Mouse (Mus musculus): ENCODE measurements around the gene Vmn1r235. TPM values are rescaled to one million over a fixed set of nuclear protein-coding genes. Genes with fewer than 3 reads are reported as not detected.

Gene Vmn1r235
- total and polyA plus RNA-seq, 3 experiments = not detected

DNA sequence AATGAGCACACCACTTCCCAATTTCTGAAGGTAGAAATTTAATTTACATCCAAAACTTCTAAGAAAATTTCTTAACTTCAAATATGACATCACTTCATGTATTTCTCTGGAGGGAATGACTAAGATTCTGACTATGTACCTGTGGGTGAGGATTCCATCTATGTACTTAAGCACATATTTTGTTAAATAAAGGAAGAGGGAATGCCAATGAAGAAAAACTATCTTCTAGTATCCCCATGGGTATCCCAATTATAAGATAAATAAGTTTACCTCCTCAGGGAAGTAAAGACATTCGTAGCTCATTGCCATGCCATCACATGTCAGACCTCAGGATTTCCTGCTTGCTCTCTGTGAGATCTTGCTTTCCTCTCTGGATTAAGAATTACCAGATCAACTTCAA is 30.4 kb upstream of the Vmn1r235 start, which contains the start of gene Vmn1r234:
TSS of gene Vmn1r234 (plus strand) at position 301 of the 400 bp plus-strand sequence.
- H3K9me3 ChIP-seq (replicated peaks; ENCODE audit: low read length) = no peaks in the 10 kb centered on the region
- in situ Hi-C loops (cut with MboI; ENCODE audit: low pct_ligation_motif_present, low pct_unique_long_range_greater_than_20kb, low sequenced_read_pairs) = no loop called here

GRCm38 (mm10) chr17:21231654-21232053 is 24.6 kb upstream of the Vmn1r235 start:
- H3K4me2 ChIP-seq (ENCODE audit: insufficient read depth, low read depth, poor library complexity, severe bottlenecking) = no peak overlapping the region
- H3K9ac ChIP-seq (ENCODE audit: insufficient read depth, low read depth) = no peak overlapping the region
- H3K4me3 ChIP-seq (replicated peaks in 1 of 3; ENCODE audit: low read depth in 2 of 3, low read length in 2 of 3, poor library complexity in 1 of 3) = no peak overlapping the region
- H3K4me1 ChIP-seq (ENCODE audit: control insufficient read depth in 1 of 2, insufficient read depth in 2 of 2) = no peaks in the 10 kb centered on the region
- peak; percentile 66 for DNase-seq (ENCODE audit: extremely low read depth)
- H3K27me3 ChIP-seq (replicated peaks) = peaks cover 12% of the 10 kb centered on the region
- H3K9me3 ChIP-seq (replicated peaks; ENCODE audit: low read length) = peaks cover 4% of the 10 kb centered on the region
- no peaks in the 10 kb centered on the region for H3K36me3 ChIP-seq (replicated peaks in 1 of 2; ENCODE audit: control insufficient read depth in 1 of 2, insufficient read depth in 1 of 2, low read length in 1 of 2)
- H3K79me2 ChIP-seq (replicated peaks; ENCODE audit: control insufficient read depth, extremely low read depth, insufficient read depth, poor library complexity, severe bottlenecking) = no peaks in the 10 kb centered on the region
- no peak overlapping the region for H3K27ac ChIP-seq (ENCODE audit: insufficient read depth, low read depth)
- dilution Hi-C loops (cut with MboI; ENCODE audit: extremely low pct_ligation_motif_present, extremely low pct_unique_long_range_greater_than_20kb, low sequenced_read_pairs) (no loop called here), in situ Hi-C loops (cut with MboI; ENCODE audit: low pct_ligation_motif_present, low pct_unique_long_range_greater_than_20kb, low sequenced_read_pairs) (no loop called here)
- no peak for TF ChIP-seq ZMIZ1 (IDR thresholded peaks at IDR 0.05; ENCODE audit: low read depth, low read length)
- no peak for TF ChIP-seq JUND (conservative IDR thresholded peaks at IDR 0.05; ENCODE audit: low read depth, low read length)
- TF ChIP-seq RAD21 (IDR thresholded peaks at IDR 0.05; ENCODE audit: low read depth, low read length) = peak; percentile 78
- TF ChIP-seq EP300 (IDR thresholded peaks at IDR 0.05; ENCODE audit: low read length) = no peak
- no peak for TF ChIP-seq TBP (conservative IDR thresholded peaks at IDR 0.05; ENCODE audit: low read depth, low read length)
- no peak for TF ChIP-seq PAX5 (IDR thresholded peaks at IDR 0.05; ENCODE audit: low read length)
- TF ChIP-seq MEF2A (IDR thresholded peaks at IDR 0.05; ENCODE audit: borderline replicate concordance, low read depth, low read length) = no peak
- no peak for TF ChIP-seq UBTF (IDR thresholded peaks at IDR 0.05; ENCODE audit: low read depth, low read length)
- TF ChIP-seq E2F4 (IDR thresholded peaks at IDR 0.05; ENCODE audit: insufficient replicate concordance, low read depth, low read length) = peak; percentile 37; the same call in 1 of the 2 replicates
- TF ChIP-seq POLR2A (IDR thresholded peaks at IDR 0.05; ENCODE audit: low read depth, low read length) = no peak
- peak; percentile 37; the same call in 1 of the 2 replicates for TF ChIP-seq MYC (IDR thresholded peaks at IDR 0.05; ENCODE audit: low read depth, low read length)
- TF ChIP-seq IRF4 (IDR thresholded peaks at IDR 0.05; ENCODE audit: low read depth, low read length) = 0 out of 2 replicates have a peak, but pooled peaks have one; percentile 8
- TF ChIP-seq USF2 (conservative IDR thresholded peaks at IDR 0.05; ENCODE audit: low read depth, low read length) = no peak
- TF ChIP-seq CHD2 (IDR thresholded peaks at IDR 0.05; ENCODE audit: low read length) = no peak
- TF ChIP-seq MAX (IDR thresholded peaks at IDR 0.05; ENCODE audit: low read length) = peak; percentile 44; the same call in 1 of the 2 replicates
- no peak for TF ChIP-seq RCOR1 (conservative IDR thresholded peaks at IDR 0.05; ENCODE audit: low read depth, low read length)
- no peak for TF ChIP-seq POLR2AphosphoS2 (IDR thresholded peaks at IDR 0.05; ENCODE audit: low read depth, low read length)
- no peak for TF ChIP-seq MAFK (IDR thresholded peaks at IDR 0.05; ENCODE audit: insufficient replicate concordance, low read length)
- TF ChIP-seq CTCF (conservative IDR thresholded peaks at IDR 0.05 in 1 of 2, IDR thresholded peaks at IDR 0.05 in 1 of 2; ENCODE audit: low read depth in 2 of 2, low read length in 2 of 2) = peak; percentile 69 to 77; a peak in 3 of 4 replicates
- no peak for TF ChIP-seq ZKSCAN1 (IDR thresholded peaks at IDR 0.05; ENCODE audit: borderline replicate concordance, low read depth, low read length)
- no peak for TF ChIP-seq BHLHE40 (IDR thresholded peaks at IDR 0.05; ENCODE audit: low read depth, low read length)
- no peak for TF ChIP-seq NRF1 (IDR thresholded peaks at IDR 0.05; ENCODE audit: low read depth, low read length)
- TF ChIP-seq SIN3A (IDR thresholded peaks at IDR 0.05; ENCODE audit: low read length) = no peak
- TF ChIP-seq ELF1 (IDR thresholded peaks at IDR 0.05; ENCODE audit: low read depth, low read length) = peak; percentile 22; the same call in 1 of the 2 replicates
- no peak for TF ChIP-seq JUN (IDR thresholded peaks at IDR 0.05; ENCODE audit: insufficient read depth, low read depth, low read length)
- no peak for TF ChIP-seq USF1 (IDR thresholded peaks at IDR 0.05; ENCODE audit: low read depth, low read length)
- TF ChIP-seq ZNF384 (IDR thresholded peaks at IDR 0.05; ENCODE audit: low read depth, low read length) = no peak
- no peak for TF ChIP-seq MXI1 (IDR thresholded peaks at IDR 0.05; ENCODE audit: low read depth, low read length)

More for the DNA sequence above, 30.4 kb upstream of the Vmn1r235 start, which contains the start of gene Vmn1r234:
- no peaks in the 10 kb centered on the region for H3K4me1 ChIP-seq (ENCODE audit: control insufficient read depth in 1 of 2, insufficient read depth in 2 of 2)
- H3K4me2 ChIP-seq (ENCODE audit: insufficient read depth, low read depth, poor library complexity, severe bottlenecking) = no peak within 1 kb of the TSS
- no peak within 1 kb of the TSS for H3K9ac ChIP-seq (ENCODE audit: insufficient read depth, low read depth)
- no peak for DNase-seq (ENCODE audit: extremely low read depth)
- peaks cover 15% of the 10 kb centered on the region for H3K27me3 ChIP-seq (replicated peaks)
- TF ChIP-seq ZC3H11A (IDR thresholded peaks at IDR 0.05; ENCODE audit: low read depth, low read length) = no peak
- TF ChIP-seq ELF1 (IDR thresholded peaks at IDR 0.05; ENCODE audit: low read depth, low read length) = no peak
- no peak for TF ChIP-seq TCF12 (IDR thresholded peaks at IDR 0.05; ENCODE audit: low read depth, low read length)
- no peak for TF ChIP-seq JUN (IDR thresholded peaks at IDR 0.05; ENCODE audit: insufficient read depth, low read depth, low read length)
- TF ChIP-seq HCFC1 (IDR thresholded peaks at IDR 0.05; ENCODE audit: low read depth, low read length) = no peak
- no peak for TF ChIP-seq ETS1 (conservative IDR thresholded peaks at IDR 0.05; ENCODE audit: low read depth, low read length)
- TF ChIP-seq CHD2 (IDR thresholded peaks at IDR 0.05; ENCODE audit: low read length) = no peak
- TF ChIP-seq CTCF (conservative IDR thresholded peaks at IDR 0.05 in 1 of 2, IDR thresholded peaks at IDR 0.05 in 1 of 2; ENCODE audit: low read depth in 2 of 2, low read length in 2 of 2) = no peak
- no peak for TF ChIP-seq MYC (IDR thresholded peaks at IDR 0.05; ENCODE audit: low read depth, low read length)
- no peak for TF ChIP-seq NRF1 (IDR thresholded peaks at IDR 0.05; ENCODE audit: low read depth, low read length)
- TF ChIP-seq USF1 (IDR thresholded peaks at IDR 0.05; ENCODE audit: low read depth, low read length) = no peak
- no peak for TF ChIP-seq ZNF384 (IDR thresholded peaks at IDR 0.05; ENCODE audit: low read depth, low read length)
- TF ChIP-seq CHD1 (IDR thresholded peaks at IDR 0.05; ENCODE audit: low read depth, low read length) = no peak
- TF ChIP-seq IRF4 (IDR thresholded peaks at IDR 0.05; ENCODE audit: low read depth, low read length) = no peak
- TF ChIP-seq ZMIZ1 (IDR thresholded peaks at IDR 0.05; ENCODE audit: low read depth, low read length) = no peak
- no peak for TF ChIP-seq MAFK (IDR thresholded peaks at IDR 0.05; ENCODE audit: insufficient replicate concordance, low read length)
- H3K27ac ChIP-seq (ENCODE audit: insufficient read depth, low read depth) = no peak within 1 kb of the TSS
- no peaks in the 10 kb centered on the region for H3K36me3 ChIP-seq (replicated peaks in 1 of 2; ENCODE audit: control insufficient read depth in 1 of 2, insufficient read depth in 1 of 2, low read length in 1 of 2)
- dilution Hi-C loops (cut with MboI; ENCODE audit: extremely low pct_ligation_motif_present, extremely low pct_unique_long_range_greater_than_20kb, low sequenced_read_pairs) = no loop called here
- no peak within 1 kb of the TSS for H3K4me3 ChIP-seq (replicated peaks in 1 of 3; ENCODE audit: low read depth in 2 of 3, low read length in 2 of 3, poor library complexity in 1 of 3)
- no peaks in the 10 kb centered on the region for H3K79me2 ChIP-seq (replicated peaks; ENCODE audit: control insufficient read depth, extremely low read depth, insufficient read depth, poor library complexity, severe bottlenecking)
